Mouse (Mus musculus): ENCODE results near the gene Nfib.

Nfib gene

DNA sequence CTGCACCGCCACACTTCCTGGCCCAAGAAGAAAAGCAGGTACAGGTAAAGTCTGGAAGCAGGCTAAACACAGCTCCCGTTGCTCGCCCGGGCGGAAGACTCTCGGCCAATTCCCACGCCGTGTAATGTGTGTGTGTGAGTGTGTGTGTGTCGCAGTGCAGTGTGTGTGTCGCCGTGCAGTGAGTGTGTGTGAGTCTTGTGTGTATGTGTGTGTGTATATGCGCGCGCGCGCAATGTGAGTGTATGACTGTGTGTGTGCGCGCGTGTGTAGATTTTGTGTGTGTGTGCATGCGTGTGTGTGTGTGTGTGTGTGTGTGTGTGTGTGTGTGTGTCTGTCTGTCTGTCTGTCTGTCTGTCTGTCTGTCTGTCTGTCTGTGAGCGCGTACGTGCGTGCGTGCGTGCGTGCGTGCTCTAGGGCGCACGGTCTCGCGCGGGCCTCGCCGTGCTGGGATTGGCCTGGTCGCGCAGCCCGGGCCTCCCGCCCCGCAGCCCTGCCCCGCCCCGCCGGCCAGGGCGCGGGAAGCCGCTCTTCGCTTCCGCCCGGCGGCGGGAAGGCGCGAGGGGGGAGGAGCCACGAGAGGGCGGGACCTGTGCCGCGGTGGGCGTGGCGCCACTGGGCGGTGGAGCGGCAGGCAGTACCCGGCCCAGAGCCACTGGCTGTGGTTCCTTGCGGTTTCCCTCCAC lies 192.7 kb downstream of the Nfib start:
- peak; percentile 93 for DNase-seq (ENCODE audit: low spot score)

DNA sequence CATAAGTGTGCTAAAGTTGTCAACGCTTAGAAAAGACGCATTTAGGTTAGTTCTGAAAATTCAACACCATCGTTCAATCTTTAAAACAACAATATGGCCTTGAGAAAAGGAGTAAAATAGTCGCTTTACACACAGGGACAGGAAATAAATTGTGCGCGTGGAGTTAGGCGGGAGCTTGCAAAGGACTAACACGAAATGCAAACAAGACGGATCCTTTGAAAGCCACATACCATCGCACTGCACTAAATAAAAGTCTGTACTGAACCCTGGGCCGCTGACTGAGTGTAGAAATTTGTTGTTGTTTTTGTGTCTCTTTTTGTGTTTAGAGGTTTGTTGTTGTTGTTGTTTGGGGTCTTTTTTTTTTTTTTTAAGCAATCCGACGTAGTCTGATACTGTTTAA lies 193.2 kb downstream of the Nfib start:
- no peak for DNase-seq (ENCODE audit: low spot score)

DNA sequence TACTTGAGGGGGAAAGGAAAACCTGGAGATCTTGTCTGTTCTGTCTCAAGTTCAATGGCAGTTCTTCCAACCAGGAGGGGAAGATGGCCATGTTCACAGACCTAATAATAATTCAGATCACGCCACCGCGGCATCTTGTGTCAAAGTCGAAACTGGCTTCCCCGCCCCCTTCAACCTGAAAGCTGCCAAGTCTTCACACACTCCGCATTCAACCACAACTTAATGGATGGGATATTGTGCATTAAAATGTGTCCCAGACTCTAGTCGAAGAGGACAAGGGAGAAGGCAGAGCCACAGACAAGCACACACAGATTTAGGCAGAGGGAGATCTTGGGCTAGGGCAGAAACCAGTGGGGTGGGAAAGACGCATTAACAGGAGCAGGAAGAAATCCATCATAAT lies 194.0 kb downstream of the Nfib start:
- no peak for DNase-seq (ENCODE audit: low spot score)

DNA sequence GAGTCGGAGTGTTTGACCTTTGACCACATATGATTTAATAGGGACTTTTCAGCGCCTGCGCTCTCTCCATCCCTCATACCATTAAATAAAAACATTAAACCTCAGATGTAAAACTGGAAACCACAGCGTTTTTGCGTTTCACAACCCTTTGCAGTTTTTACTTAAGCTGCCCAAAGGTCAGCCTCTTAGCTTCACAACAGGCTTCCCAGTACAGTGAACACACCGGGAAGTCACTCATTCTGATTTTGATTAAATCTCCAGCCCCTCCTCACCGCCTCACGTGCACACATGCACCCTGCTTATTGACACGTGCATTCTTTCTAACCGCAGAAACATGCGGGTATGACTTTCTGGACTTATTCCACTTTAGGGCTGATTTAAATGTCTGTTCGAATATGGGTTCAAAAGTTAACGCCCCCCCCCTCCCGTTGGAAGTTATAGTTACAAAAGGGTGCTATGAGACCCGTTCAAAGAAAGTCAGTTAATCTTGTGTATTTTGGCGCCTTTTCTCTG lies 194.5 kb downstream of the Nfib start:
- DNase-seq (ENCODE audit: low spot score), result no peak

DNA sequence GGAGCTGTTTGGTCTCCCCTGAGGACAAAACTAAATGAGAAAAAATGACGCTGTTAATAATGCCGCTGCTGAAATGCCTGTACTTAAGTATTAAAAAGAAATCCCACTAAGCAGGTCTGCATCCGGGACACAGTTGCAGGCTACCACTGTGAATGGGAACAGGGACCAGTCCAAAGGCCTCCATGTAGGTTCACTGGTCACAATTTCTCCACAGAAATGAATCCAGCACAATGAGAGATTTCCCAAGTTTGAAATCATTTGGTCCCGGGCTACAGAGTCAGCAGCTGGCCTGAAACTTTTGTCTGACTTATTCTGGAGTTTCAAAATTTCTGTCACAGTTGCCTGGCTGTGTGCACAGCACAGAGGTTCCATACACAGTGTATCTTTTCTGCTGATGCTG lies 195.8 kb downstream of the Nfib start:
- no peak for DNase-seq (ENCODE audit: low spot score)

DNA sequence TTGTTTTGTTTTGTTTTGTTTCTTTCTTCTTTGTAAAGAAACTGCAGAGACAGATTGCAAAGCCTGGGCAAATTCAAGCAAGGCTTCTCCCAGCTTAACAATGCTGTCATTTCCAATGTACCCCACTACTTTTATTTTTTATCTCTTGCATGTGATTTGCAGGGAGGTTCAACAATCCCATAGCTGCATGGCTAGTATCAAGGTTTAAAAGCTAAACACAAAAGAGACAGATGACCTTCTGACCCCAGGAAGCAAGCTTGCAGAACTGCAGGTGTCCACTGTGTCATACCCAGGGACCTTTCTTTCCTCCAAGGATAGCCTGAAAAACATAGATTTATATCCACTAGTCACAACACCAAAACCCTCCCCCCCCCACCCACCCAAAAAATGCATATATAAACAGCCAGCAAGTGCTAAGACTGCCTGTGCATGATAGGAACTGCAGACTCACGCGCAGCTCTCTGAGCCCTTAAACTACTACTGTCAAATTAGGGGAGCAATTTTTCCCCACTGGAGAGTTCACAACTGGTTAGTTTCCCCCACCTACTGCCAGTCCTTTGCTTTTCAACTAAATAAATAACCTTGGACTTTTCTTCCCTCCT lies 196.3 kb downstream of the Nfib start:
- no peak for DNase-seq (ENCODE audit: low spot score)

DNA sequence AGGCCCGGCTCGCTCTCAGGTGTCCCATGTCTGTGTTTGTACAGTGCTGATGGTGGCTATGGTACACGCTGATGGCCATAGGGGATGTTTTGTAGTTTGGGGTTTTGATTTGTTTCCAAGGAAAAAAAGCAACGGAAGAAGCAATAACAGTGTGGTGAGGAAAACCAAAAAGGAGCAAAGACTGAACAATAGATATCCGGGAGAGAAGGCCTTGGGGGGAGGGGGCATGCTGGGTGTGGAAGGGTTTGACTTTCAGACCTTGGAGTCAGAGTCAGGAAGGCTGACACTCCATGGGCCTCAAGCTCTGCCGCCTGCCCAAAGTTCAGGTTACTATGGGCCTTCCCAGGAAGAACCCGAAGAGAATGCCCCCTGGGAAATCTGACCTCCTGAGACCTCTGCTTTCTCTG lies 197.3 kb downstream of the Nfib start:
- no peak for DNase-seq (ENCODE audit: low spot score)

DNA sequence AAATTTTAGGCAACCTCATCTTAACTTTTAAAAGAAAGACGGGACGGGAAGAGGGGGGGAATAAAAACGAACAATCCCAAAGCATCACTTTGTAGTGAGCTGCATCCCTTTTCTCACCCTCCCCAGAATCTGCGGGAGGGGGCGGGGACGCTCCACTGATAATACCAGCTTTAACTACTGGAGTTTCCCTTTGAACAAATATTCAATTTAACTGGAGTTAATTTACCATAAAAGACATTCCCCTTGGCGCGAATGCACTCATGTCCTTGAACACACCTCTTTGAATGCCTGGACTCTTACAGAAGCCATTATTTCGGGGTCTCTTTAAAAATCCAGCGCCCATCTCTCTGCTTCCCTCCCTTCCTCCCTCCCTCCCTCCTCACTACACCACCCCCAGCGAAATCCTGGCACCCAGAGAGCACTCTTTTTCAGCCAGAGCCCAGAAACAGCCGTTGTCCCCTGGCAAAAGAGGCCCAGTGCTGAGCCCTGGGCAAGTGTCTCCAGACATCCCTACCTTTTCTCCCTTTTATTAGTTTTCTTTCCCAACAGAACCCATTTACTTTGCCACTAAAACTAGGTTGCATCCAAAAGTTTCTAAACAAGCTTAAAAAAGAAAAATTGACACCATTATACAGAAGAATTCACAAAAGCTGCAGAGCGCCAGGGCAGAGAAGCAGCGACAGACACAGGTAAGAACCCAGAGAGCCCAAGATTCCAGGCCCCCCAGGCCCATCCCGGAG lies 197.8 kb downstream of the Nfib start:
- no peak for DNase-seq (ENCODE audit: low spot score)

DNA sequence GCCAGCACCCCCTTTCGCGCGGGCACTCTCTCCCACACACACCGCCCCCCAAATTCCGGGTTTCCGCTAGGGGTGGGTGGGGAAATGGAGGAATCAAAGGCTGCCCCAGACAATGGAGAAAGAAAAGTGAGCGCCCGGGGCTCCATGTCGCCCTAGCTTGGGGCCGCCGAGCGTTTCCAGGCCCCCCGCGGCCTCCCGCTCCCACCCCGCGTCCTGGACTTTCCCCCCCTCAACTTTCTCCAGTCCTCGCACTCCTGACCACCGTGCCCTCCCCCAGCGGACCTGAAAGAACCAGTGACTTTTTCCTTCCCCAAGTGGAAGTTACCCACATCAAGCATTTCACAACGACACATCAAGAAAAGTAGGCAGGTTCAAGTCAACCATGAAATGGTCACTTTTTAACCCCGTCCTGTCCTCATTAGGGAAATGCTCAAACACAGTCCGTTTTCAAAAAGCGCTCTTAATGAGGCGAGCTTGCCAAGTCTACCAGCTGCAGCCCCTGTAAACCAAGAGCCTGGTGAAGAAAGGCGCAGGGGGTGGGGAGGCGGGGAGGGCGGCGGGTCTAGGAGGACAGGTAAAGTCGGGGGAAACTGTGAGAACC lies 198.7 kb downstream of the Nfib start:
- no peak for DNase-seq (ENCODE audit: low spot score)

DNA sequence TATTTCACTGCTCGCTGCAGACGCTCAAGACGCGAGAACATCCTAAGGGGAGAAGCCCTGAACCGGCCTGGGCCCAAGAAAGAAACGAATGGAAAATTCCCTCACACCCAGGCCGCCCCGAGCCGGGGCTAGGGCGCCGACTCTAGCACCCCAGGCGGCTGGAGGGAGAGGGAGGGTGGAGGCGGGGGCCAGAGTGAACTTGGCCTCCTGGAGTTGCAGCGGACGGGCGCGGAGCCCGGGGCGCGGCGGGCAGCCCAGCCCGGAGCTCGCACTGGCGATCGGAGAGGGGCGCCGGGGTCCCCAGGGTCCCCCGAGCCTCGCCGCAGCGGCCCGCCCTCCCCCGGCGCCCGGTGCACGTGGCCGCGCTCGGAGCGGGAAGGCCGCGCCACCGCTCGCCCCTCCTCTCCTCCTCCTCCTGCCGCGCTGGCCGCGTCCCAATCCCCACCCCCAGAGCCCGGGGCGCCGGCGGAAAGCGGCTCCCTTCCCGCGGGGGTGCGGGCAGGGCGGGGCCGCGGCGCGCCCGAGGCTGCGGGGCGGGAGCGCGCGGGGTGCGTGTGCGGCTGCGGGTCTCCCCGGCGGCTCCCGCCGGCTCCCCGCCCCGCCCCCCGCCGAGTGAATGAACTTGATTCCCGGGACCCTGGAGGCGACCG lies 199.3 kb downstream of the Nfib start:
- DNase-seq (ENCODE audit: low spot score), result peak; percentile 87

DNA sequence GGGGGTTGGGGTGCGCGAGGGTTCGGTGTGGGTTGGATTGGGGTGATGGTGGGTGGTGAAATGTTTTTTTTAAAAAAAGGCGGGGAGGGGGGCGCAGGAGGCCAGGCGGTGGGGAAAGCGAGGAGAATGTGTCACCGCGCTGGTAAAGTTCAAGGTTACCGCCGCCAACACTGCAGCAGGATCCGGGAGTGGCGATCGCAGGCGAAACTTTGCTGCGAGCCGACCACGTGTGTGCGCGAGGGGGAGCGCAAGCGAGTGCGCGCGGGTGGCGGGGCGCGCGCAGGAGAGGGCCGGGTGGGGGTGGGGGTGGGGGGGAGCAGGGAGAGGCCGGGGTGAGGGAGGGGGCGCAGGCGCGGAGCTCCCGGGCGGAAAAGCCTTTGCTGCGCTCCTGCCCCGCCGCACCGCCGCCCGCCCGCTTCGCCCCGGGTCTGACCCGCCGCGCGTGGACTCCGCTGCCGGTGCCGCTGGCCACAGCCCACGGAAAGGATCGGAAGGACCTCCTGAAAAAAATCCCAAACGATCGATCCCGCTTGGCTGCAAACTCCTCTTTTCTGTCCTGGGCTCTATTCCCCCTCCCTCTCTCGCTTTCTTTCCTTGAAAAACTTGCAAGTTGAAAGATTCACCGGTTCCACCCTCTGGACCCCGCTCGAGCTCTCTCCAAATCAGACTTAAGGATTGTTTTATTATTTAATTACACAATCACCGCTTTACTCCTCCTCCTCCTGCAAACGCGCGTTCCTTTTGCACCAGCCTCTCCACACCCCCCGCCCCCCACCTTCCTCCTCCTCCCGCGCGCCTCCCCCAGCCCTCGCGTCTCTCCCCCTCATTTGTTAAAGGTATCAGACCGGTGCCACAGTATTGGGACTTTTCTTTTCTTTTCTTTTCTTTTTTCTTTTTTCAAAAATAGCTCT lies 200.2 kb downstream of the Nfib start:
- DNase-seq (ENCODE audit: low spot score), result no peak

DNA sequence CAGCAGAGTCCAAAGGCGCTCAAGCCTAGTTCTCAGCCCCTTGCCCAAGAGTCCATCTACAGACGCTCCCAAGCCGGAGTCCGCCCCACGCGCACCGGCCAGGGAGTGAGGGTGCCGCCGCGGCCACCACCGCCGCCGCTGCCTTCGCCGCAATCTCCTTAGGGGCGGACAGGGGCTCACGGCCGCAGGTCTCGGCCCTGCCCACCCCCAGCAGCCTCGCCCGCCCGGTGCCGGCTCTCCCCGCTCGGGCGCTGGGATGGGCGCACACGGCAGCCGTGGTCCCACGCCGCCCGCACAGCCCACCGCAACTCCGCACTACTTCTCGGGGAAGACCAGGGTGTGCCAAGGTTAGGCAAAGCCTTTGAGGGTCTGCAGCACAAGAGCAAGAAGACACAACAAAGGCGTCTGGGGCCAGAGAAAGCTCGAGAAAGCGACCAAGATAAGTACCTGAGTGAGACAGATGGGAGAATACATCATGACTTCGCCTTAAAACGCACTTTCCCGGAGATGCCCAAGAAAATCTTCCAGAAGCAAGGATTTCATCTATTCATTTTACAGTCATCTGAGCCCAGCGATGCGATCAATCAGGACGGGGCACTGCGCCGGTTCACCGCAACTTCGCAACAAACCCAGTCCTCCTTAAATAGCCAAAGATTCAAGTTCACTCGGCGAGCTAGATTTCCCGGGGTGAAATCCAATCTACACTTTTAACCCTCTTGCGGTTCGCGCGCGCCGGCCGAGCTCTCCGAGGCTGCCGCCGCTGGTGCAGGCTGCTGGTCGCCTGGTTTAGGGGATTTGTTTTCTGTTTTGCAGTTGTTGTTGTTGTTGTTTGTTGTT lies 201.0 kb downstream of the Nfib start:
- no peak for DNase-seq (ENCODE audit: low spot score)

DNA sequence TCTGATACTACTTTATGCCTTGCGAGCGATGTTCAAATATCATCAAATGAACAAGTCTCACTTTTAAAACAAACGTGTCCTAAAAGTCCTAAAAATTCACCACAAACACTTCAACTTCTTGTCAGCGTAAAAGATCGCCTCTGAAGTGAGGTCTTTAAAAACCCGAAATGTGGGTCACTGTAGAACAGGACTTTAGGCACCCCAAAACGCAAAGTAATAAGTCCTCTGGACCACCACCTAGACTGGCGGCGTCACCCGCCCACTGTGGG lies 201.6 kb downstream of the Nfib start:
- no peak for DNase-seq (ENCODE audit: low spot score)

DNA sequence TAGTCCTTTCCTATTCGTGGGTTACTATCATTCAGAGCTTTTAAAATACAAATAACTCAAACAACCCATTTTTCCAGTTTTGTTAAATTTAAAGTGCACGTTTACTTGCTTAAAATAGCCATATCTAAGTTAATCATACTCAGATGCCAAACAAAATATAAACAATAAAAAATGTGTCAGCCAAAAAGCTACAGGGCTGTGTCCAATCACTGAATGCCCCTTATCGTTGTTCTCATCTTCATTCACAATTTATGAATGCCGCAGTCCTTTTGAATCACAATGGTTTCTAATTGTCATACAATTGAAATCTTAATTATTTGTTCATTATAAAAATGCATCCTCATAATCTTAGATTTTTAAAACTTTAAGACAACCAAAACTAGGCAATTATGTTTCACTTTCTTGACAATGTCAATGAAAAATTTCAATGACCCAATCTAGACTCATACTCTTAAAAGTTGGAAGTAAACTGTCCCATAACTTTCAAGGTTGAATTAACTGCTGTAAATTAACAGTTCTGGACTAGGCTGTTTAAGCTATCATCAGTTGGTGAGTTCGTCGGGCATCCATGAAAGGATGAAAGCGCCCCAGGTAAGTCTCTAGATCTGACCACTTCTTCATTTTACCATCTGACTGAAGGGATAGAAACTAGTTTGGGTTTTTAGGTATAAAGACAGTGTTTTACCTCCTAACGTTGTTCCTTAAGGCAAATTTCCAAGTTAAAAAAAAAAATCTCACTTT lies 202.1 kb downstream of the Nfib start:
- no peak for DNase-seq (ENCODE audit: low spot score)

DNA sequence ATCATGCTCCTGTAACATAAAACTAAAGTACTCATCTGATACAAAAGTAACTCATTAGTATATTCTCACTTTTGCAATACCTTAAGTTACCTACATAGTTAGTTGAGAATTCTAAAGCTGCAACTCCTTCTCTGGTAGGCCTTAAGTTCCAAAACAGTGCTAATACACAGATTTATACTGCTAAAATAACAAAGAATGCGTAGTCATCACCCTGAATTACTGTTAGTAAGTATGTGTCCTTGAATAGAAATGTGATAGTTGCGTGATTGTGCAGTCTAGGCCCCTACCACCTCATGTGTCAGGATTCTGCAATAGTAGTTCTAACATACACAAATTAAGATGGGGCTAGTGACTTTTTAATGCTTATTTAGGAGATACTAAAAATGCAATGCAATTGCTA lies 202.9 kb downstream of the Nfib start:
- no peak for DNase-seq (ENCODE audit: low spot score)

DNA sequence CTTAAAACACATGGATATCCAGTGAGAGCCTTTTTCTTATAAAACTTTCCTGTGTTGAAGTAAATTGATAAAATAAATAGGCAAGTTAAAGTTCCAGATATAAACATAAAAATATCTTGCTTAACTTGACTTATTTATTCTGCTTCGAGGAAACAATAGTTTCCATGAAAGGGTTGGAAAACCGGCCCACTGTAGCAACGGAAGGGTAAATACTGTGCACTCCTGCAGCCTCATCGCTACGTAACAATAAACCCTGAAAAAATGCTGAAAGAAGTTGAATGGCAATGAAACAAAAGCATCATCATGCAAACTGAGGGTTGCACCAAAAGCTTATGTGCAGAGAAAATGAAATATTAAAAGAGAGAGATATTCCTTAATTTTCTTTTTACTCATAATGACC lies 203.5 kb downstream of the Nfib start:
- DNase-seq (ENCODE audit: low spot score), result no peak

DNA sequence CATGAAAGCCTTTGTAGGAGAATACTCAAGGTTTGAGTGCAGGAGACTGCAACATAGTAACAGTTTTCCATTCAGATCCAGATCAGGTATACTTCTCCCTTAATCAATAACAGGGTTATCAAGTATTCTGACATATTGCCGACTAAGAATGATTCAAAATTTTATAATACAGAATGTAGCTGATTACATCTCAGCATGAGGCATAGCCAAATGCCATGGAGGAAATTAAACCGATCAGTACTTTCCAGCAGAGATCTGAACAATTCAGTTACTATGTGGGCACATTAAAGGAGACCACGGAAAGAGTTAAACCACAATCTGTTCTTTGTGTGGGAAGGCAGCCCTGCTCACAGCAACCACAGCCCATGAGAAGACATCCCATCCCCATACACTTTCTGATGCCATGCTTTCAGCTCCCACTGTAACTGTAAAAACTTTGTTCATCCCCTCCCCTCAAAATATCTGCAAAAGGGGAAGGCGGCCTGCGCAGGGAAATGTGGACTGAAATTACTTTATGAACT lies 204.9 kb downstream of the Nfib start:
- no peak for DNase-seq (ENCODE audit: low spot score)

DNA sequence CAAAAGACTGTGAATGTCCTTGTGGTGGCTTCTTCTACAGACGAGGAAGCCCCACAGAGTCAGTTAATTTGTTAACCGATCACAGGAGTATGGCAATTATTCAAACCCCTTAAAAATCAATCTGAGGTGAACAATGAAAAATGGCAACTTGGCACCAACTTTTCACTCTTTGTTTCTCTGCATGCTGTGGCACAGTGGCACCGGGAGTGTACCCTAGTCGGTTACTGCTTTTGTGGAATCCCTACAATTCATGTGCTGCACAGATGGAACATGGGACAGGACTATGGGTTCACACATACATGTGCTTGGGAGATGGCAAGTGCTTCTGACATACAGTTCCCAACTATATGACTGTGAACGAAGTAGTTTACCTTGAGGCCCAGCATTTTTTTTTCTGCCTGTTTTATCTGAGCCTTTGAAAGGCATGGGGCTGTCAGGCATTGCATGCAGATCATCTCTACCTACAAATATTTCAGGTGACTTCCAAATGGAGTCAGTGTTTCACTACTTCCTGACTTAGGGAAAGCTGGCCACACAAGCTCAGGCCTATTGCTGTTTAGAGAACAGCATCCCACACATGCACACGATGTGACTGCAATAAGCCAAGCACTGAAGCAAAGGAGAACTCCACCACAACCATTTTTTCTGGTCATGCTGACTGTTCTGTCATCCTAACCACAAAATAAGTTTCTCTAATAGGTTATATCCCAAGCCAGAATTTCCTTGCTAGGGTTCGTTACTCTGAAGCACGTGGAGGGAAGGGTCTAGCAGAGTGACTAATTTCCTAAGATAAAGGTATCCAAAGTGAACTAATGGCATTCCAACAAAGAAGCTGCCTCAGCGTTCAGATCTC lies 205.6 kb downstream of the Nfib start:
- no peak for DNase-seq (ENCODE audit: low spot score)

DNA sequence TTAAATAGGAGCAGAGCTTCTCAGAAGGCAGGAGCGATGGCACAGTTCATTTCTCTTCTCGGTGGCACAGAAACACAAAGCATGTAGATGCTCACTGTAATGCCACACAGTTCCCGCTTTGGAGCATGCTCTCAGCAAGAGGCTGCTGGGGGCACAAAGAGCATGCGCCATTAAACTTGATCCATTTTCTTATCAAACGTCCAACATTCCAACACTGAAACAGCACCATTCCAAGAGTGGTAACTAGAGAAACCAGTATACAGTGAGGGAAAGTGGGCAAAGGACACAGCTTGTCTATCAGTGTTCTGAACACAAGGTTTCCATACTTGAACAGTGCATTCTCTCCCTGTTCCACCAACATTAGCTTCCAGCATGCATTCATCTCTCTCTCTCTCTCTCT lies 206.3 kb downstream of the Nfib start:
- DNase-seq (ENCODE audit: low spot score), result no peak

Measured in ovary, postnatal 10 days (tissue).